Mouse (Mus musculus) ES-E14 (cell line): ENCODE measurements at regions not wholly inside any gene's neighbourhood (a gene's known extent, or its start where the extent isn't known, plus 50 kb on each side); places are given as distances from the start of the nearest gene placed in this dataset.

Experiments used
- HCFC1 ChIP-seq: IDR thresholded peaks from 2 replicates; pipeline ENCODE4 v1.6.1; 2012; ENCODE audit warnings: low read length, inconsistent platforms, borderline replicate concordance; ENCODE audit not compliant: insufficient read depth
- MAFK ChIP-seq: IDR thresholded peaks from 2 replicates; pipeline ENCODE4 v1.6.1; 2014; ENCODE audit warnings: mild to moderate bottlenecking, low read depth, low read length, inconsistent platforms; ENCODE audit not compliant: insufficient read depth
- ZC3H11A ChIP-seq: IDR thresholded peaks from 2 replicates; pipeline ENCODE4 v1.6.1; 2012; ENCODE audit warnings: low read depth, mild to moderate bottlenecking, inconsistent platforms, low read length, borderline replicate concordance
- ZNF384 ChIP-seq: IDR thresholded peaks from 2 replicates; pipeline ENCODE4 v1.6.1; 2012; ENCODE audit warnings: low read depth, low read length, inconsistent platforms

- TF ChIP-seq ZC3H11A: no peak
- TF ChIP-seq HCFC1: no peak
- no peak for TF ChIP-seq MAFK
- TF ChIP-seq ZNF384: no peak
Measured at GRCm38 (mm10) chr9:6825609-6826008, 358.6 kb downstream of the Dync2h1 start.
